Mouse (Mus musculus) cerebellum, adult (tissue): ENCODE measurements around the gene Tssc4.

ENCODE experiments used
- ATAC-seq: cut with Nextera tagmentation; 2 replicates; pipeline ENCODE4 v1.9.2; 2017; ENCODE audit warnings: mild to moderate bottlenecking, moderate library complexity, mixed read lengths; ENCODE audit not compliant: insufficient number of reproducible peaks, low FRiP score, low TSS enrichment

Tssc4 gene

GRCm38 (mm10) chr7:143068882-143069591, at the start of gene Tssc4:
Gene Tssc4 (plus strand): TSS chr7:143069249.
- ATAC-seq = peak; percentile 90

DNA sequence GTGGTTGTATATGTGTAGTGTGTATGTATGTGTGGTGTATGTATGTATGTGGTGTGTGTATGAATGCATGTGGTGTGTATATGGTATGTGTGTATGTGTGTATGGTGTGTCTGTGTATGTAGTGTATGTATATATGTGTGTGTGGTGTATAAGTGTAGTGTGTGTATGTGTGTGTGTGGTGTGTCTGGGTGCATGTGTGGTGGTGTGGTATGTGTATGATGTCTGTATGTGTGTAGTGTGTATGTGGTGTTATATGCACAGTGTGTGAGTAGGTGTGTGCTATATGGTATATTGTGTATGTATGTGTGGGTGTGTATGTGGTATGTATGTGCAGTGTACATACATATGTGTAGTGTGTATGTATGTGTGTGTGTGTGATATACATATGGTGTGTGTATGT, 49.0 kb upstream of the Tssc4 start:
- ATAC-seq = no peak

DNA sequence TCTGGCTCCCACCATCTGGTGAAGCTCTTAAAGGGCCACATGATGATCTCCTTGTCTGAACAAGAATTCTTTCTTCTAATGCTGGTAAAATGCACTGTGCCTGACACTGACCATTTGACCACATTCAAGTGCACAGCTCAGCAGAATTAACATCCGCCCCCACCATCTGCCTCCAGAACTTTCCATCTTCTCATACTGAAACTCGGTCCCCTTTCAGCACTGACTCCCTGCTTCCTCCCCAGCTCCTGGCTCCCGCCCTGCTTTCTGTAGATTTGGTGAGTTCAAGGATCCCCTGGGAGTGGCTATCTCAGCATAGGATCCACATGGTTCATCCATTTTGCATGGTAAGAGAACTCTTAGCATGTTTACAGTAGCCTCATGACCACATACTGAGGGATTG, 48.3 kb upstream of the Tssc4 start:
- ATAC-seq = no peak

DNA sequence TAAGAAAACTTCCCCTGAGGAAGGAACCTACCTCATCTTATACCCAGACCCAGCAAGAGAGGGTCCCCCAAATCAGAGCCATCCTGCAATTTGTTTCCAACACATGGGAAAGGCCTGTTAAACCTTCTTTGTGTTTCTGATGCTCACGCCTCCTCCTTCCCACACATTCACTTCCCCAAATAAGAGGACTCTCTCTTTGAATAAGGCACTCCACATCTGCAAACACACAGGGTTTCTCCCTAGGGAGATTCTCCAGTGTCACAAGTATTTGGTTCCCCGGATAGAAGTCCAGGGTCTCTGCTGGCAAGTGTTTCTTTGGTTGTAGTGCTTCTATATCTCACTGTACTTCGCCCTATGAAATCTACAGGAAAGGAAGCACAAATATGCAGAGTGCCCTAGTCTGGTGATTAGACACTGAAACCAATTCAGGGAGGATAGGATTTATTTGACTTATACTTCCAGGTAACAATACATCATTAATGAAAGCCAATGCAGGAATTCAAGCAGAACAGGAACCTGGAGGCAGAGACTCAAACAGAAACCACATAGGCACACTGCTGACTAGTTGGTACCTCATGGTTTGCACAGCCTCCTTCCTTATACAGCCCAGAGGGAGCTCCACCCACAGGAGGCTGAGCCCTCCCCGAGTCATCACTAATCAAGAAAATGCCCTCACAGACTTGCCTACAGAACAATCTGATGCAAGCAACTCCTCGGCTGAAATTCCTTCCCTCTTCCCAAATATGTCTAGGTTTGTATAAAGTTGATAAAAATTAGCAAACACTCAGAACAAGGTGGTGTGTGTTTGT, 47.5 kb upstream of the Tssc4 start:
- ATAC-seq = no peak

- ATAC-seq = no peak
Measured at GRCm38 (mm10) chr7:143023499-143023898, 45.5 kb upstream of the Tssc4 start.

DNA sequence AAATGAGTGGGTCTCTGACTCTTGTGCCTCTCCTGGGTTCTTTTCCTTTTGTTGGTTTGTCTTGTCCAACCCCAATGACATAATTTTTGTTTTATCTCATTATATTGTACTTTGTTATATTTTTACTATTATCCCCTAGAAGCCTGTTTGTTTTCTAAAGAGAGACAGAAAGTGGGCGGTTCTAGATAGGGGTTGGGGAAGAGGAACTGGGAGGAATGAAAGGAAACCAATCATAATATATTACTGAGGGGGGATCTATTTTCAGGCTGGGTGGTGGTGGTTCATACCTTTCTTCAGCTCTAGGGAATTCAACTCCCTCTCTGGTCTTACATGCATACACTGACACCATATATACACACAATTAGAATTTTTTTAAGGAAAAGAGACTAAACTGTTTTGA, 44.8 kb upstream of the Tssc4 start:
- no peak for ATAC-seq

- ATAC-seq = no peak
Measured at GRCm38 (mm10) chr7:143025496-143025895, 43.6 kb upstream of the Tssc4 start.

- ATAC-seq = no peak
Measured at GRCm38 (mm10) chr7:143027196-143027595, 41.9 kb upstream of the Tssc4 start.

DNA sequence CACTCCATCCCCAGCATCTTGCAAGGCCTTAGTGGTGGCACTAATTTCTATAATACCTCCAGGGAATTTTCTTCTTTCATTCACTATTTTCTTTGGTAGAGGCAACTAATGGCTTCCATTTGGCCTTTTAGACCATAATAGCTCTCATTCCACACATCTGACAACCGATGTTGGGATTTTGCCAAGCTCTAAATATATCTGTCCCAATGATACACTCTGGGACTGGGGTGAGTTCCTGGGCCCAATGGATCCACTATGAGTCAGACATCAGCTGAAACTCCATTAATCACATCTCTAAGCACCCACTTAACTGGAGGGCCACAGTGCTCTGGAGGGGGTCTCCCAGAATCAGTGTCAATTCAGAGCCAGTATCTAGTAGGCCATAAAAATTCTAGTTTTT, 37.2 kb upstream of the Tssc4 start:
- ATAC-seq = no peak

DNA sequence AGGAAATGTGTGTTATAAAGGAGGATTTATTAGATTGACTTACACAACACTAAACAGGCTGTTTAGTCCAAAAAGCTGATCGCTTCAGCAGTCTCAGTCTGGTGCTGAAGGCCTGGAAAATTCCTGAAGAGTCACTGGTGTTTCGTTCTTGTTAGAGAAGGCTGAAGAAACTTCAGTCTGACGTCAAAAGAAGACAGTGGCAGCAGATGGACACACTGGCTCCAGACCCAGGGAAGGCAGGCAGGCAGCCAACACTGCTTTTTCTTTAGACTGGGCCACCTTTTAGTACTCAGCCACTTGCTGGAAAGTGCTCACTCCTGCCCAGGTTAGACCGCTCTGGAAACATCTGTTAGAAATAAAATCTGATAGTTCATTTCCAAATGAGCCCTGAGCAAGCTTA, 35.5 kb upstream of the Tssc4 start:
- ATAC-seq = no peak

DNA sequence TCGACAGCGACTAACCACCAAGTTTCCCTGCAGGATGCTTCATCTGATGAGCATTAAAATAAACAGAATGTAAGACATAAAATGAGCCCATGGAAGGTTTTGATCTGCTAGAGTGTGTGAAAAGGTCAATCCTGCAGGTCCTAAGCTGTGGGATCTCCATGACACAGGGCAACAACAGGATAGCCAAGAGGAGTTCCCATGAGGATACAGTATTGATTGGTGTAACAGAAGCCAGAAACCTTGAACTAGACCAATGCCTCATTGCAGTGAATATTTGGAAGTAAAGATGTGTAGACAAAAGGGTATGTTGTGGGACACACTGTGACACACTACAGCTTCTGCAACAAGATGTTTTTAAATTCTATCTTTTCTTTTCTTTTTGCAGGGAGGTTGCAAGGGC, 34.9 kb upstream of the Tssc4 start:
- no peak for ATAC-seq

DNA sequence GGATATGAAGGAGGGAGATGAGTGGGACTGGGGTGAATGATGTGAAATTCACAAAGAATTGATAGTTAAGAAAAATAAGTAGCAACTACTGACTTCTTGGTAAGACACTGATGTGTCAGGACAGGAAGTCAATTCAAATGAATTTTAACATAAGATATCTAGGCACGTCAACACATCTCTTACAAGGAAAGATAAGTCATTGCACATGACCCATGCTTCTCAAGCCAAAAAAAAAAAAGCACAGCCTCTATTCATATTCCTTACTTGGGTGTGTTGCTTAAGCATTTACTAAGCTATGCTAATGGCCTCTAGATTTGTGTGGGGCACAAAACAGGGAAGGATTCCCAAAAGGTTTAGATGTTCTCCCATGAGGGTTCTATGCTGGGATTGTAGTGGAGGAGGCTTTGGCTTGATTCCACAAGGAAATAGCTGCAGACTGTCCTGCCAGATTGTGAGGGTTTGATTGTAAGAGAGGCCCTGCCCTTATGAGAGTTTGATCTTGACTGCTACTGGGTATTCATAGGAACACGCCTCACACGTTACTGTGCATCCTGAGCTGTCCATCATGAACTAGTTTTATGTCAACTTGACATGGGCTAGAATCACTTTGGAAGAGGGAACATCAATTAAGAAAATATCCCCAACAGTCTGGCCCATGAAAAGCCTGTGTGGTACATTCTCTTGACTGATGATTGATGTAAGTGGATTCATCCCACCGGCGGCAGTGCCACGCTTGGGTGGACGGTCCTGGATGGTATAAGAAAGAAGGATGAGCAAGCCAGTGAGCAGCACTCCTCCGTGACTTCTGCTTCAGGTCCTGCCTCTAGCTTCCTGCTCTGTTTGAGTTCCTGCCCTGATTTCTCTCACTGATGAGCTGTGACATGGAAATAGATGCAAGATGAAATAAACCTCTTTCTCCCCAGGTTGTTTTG, 34.3 kb upstream of the Tssc4 start:
- ATAC-seq = no peak

- no peak for ATAC-seq
Measured at GRCm38 (mm10) chr7:143036787-143037186, 32.3 kb upstream of the Tssc4 start.

DNA sequence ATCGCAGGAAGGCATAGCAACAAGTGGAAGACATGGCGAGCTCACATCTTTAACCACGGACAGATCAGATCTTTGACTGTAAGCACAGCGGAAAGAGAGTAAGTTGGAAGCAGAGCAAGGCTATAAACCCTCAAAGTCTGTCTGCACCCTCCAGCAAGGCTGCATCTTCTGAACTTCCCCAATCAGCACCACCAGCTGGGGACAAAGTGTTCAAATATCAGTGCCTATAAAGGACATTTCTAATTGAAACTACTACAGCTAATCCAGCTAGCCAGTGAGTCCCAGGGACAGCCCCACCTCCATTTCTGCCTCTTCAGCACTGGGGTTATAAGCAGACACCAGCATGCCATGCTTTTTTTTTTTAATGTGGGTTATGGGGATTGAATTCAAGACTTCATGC, 31.7 kb upstream of the Tssc4 start:
- ATAC-seq = no peak

DNA sequence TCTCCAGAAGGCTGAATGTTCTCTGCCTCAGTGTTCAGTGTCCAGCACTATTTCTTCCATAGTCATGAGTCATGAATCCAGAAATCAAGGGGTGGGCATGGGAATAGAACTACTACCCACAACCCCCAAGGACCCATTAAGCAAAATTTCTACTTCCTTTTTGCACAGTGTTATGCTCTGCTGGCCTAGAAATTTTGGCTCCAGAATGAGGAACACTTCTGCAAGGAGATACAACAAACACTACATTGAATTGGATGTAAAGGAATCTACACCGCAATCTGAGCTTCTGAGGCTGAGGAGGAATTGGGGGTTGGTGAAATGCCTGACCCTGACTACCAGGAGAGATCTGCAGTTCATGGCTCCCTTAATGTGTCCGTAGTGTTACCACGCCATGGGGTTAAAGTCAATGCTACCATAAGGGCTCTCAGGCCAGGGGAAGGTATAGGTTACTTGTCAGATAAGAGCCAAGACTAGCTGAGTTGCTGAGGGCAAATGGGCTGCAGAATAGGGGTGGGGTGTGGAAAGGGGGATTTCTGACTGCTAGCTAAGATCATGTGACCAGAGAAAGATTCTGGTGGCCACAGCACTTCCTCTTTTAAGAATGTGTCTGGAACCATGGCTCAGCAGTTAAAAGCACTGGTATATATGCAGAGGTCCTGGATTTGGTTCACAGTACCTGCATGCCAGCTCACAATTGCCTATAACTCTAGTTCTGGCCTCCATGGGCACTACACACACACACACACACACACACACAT, 30.7 kb upstream of the Tssc4 start:
- ATAC-seq = no peak

DNA sequence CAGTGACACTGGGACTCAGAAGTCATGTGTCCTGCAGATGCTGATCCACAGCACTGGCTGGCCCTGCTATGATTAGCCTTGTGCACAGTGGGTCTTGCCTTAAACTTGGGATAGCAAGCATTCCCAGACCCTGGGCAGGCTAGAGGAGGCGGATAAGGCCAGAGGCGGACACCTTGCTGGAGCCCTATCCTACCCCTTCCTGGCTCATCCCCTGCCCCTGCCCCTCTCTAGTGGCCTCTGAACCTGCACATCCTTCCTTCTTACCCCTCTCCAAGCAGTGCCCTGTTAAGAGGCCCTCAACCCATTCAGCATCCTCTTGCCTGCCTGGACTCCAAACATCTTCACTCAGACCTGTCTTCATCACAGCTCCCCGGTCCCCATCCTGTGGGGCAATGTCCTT, 28.5 kb upstream of the Tssc4 start:
- no peak for ATAC-seq

DNA sequence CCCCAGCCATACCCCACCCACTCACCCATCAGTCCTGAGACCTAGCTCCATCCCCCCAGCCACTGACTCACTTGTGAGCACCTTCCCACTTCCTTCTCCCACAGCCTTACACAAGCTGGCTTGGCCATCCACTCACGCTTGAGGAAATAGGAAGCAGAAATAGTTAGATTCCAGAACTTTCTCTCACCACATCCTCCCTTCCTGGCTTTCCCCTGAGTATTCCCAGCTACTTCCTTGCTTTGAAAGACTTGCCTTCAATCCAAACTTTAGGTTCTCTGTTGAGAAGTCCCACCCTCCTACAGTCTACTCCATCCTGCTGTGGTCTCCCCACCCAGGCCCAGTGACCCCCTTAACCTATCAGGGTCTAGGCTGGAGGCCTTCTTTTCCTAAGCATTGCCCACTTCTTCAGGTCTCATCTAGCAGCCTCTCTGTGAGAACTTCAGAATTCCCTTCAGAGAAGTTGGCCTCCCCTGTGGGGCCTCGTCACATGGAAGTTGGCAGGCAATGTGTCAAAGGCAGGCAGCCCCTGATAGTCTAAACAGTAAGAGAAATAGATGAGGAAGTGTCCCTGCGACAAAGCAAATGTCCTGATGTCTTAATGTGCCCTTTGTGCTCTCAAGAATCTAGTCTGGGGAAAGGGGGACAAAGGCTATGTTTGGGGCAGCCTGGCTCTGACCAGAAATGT, 27.8 kb upstream of the Tssc4 start:
- ATAC-seq = no peak

GRCm38 (mm10) chr7:143042089-143042488, 27.0 kb upstream of the Tssc4 start:
- no peak for ATAC-seq

- no peak for ATAC-seq
Measured at GRCm38 (mm10) chr7:143042897-143043300, 26.1 kb upstream of the Tssc4 start.
